Mouse (Mus musculus) olfactory bulb, adult 2 months (tissue): ENCODE data around the gene Ercc5. TPM values are rescaled to one million over a fixed set of nuclear protein-coding genes. Genes with fewer than 3 reads are reported as not detected.
A peak's percentile ranks its signal among the peaks of the same experiment; 100 is the strongest.

Experiments
- H3K27ac ChIP-seq: fragments of 200-500 bp; 2 replicates; pipeline ENCODE4 v1.5.1; 2012; ENCODE audit warnings: low read depth, low read length; ENCODE audit not compliant: insufficient read depth
- H3K4me1 ChIP-seq: fragments of 200-500 bp; 2 replicates; pipeline ENCODE4 v1.6.1; 2012; ENCODE audit warnings: low read length; ENCODE audit not compliant: control insufficient read depth, insufficient read depth
- H3K4me3 ChIP-seq: fragments of 200-500 bp; 2 replicates; pipeline ENCODE4 v1.5.1; 2012; ENCODE audit warnings: mild to moderate bottlenecking, low read depth, low read length, moderate library complexity; ENCODE audit not compliant: insufficient read depth
- CTCF ChIP-seq: fragments of 200-500 bp; IDR thresholded peaks from 2 replicates; pipeline ENCODE4 v1.5.1; 2012; ENCODE audit warnings: low read depth, mild to moderate bottlenecking, low read length, moderate library complexity; ENCODE audit not compliant: insufficient read depth
- POLR2A ChIP-seq: fragments of 200-500 bp; IDR thresholded peaks from 2 replicates; pipeline ENCODE4 v1.6.1; 2012; ENCODE audit warnings: mild to moderate bottlenecking, low read depth, low read length, moderate library complexity; ENCODE audit not compliant: insufficient read depth
- WGBS: fragments of 180-500 bp; shearing (Covaris S2); methylation state at CpG from one replicate; pipeline ENCODE4 v1.1.7; 2018; 5-methylcytosine and 5-hydroxymethylcytosine counted together
- polyA plus RNA-seq: library from polyadenylated mRNA; stranded (reverse); fragments of >200 nt; gene quantifications from 2 replicates; pipeline ENCODE4 v1.2.4, GENCODE M21; 2012; ENCODE audit warnings: low replicate concordance; ENCODE audit not compliant: missing spikeins, insufficient read depth, insufficient read length

The Ercc5 gene
- polyA plus RNA-seq, 1 experiment, result not detected

DNA sequence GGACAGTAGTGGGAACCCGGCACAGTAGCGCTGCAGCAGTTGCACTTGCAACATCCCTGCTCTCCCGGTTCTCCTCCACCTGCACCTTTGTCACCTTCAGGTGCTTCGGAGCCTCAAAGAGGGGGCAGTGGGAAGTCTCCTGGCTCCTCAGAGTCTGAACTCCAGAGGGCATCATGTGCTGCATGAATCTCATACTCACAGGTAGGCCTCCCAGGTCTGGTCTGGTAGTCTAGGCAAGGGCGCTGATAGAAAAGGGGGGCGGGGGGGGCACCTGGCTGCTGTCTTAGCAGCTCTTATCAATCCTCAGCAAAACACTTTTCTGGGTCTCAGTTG, 27.5 kb upstream of the Ercc5 start:
- Histone ChIP-seq H3K4me3 (peak overlapping the region; percentile 93), H3K4me1 (no peaks in the 10 kb centered on the region), H3K27ac (peak overlapping the region; percentile 29)
- TF ChIP-seq CTCF (no peak; the same call in 1 of the 2 replicates), POLR2A (no peak)
- WGBS, result 4% methylated on average over 6 of the region's 6 CpGs

DNA sequence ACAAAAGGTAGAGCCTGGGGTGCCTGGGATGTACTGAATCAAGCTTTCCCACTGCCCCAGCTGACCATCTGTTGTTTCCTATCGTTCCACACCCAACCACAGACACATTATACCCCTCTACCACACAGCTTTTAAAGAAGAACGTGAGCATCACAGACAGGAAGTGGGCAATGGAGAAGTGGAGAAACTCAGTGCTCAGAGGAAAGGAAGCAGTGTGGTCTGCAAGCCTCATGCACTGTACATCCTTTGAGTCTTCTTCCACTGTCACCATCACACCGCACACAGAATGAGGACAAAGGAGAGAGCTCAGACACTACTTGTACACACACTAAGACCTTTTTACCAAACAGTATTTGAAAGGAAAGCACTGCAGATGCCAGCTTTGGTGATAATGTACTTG, 25.3 kb upstream of the Ercc5 start:
- TF ChIP-seq POLR2A (no peak), CTCF (no peak)
- no peaks in the 10 kb centered on the region for H3K4me1 ChIP-seq
- H3K4me3 ChIP-seq, result no peak overlapping the region
- no peak overlapping the region for H3K27ac ChIP-seq
- 86% methylated on average over 3 of the region's 3 CpGs for WGBS

DNA sequence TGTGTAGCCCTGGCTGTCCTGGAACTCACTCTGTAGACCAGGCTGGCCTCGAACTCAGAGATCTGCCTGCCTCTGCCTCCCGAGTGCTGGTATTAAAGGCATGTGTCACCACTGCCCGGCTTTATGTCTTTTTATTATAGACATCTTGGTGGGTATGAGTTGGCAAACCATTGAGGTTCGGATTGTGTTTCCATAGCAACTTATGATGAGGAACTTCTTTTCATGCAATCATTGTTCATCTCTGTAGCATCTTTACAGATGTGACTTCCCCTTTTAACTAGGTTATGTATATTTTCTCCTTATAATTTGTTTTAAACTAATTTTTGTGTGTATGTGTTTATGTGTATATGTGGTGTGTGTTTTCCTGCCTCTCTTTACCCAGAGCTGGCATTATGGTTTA, 22.0 kb upstream of the Ercc5 start:
- H3K4me3 ChIP-seq, result no peak overlapping the region
- H3K4me1 ChIP-seq, result no peaks in the 10 kb centered on the region
- WGBS, result 95% methylated on average over 4 of the region's 4 CpGs
- TF ChIP-seq CTCF (no peak), POLR2A (no peak)
- H3K27ac ChIP-seq, result no peak overlapping the region

DNA sequence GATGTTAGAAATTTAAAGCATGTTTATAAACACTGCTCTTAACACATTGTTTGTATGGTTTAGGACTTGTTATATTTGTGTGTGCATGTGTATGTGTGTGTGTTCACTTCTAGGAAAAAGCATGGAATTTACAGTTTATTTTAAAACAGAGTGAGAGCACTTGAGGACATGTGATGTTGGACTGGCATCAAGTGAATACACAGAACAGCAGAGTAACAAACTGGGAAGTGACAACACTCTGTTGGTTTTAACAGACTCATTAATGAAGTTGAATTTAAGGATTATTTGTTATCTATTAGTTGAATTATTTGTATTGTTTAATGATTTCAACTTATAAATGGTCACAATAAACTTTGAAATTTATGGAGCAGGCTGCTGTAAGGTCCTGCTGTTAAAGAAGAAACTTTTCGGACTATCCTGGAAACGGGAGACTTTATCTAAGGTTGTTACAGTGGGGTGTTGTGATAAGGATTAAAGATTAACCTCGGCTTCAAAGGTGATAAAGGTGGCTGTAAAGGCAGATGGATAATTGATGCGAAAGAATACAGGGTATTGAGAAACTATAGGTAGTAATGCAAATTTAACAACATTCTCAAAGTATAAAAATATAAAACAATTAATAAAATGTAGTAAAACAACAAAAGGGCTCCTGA, 17.5 kb upstream of the Ercc5 start:
- WGBS, result 95% methylated on average over 4 of the region's 4 CpGs
- no peaks in the 10 kb centered on the region for H3K4me1 ChIP-seq
- no peak overlapping the region for H3K4me3 ChIP-seq
- no peak overlapping the region for H3K27ac ChIP-seq
- no peak for TF ChIP-seq POLR2A

DNA sequence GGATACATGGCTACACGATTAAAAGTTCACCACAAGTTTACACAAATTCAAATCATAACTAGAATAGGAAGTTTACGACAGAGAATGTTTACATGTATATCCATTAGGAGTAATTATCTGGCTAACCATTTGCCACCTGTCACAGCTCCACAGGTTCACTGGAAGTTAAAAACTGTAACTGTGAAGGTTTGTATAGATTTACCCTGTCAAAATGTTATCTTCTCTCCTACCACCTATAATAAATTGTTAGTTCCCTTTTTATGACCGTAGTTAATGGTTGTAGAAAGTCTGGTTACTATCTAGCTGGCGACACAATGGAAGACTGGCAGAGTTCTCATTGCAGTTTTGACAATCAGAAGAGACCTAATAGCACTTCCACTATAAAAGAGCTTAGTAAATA, 7.3 kb upstream of the Ercc5 start:
- no peak for TF ChIP-seq CTCF
- no peak for TF ChIP-seq POLR2A
- no peak overlapping the region for H3K27ac ChIP-seq
- no peak overlapping the region for H3K4me3 ChIP-seq
- H3K4me1 ChIP-seq, result no peaks in the 10 kb centered on the region
- 93% methylated on average over 4 of the region's 4 CpGs for WGBS

DNA sequence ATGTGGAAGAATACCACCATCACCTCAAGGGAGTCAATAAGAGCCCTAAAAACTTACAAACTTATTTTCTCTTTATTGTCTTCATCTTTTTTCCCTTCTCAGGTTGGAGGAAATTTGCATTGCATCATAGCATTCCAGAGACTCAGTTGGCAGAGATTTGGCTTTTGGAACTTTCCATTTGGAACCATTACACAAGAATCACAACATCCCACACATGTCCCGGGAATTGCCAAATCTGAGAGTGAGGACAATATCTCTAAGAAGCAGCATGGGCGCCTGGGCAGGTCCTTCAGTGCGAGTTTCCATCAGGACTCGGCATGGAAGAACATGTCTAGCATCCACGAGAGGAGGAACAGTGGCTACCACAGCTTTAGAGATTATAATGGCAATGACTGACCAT, 4.8 kb upstream of the Ercc5 start:
- no peak overlapping the region for H3K4me3 ChIP-seq
- 87% methylated on average over 5 of the region's 5 CpGs for WGBS
- no peak for TF ChIP-seq CTCF
- no peak for TF ChIP-seq POLR2A
- no peak overlapping the region for H3K27ac ChIP-seq
- no peaks in the 10 kb centered on the region for H3K4me1 ChIP-seq

DNA sequence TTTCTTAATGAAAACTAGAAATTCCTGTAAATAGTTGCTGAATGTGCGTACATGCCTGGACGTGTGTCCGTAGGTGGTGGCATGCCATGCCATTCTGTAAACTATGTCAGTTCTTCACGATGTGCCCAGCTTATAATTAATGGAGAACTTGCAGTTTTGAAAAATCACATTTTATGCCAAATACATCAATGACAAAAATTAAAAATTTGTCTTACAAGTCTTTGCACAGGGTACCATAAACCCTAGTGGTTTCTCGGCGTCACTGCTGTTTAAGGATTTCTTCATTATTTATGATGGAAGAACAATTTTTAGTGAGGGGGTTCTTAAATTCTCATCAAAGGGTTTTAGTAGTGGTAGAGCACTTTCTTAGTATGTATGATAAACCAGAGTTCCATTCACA, 1.2 kb downstream of the Ercc5 start:
- H3K27ac ChIP-seq, result no peak overlapping the region
- no peaks in the 10 kb centered on the region for H3K4me1 ChIP-seq
- TF ChIP-seq CTCF, result no peak
- no peak for TF ChIP-seq POLR2A
- H3K4me3 ChIP-seq, result no peak overlapping the region
- 8% methylated on average over 6 of the region's 6 CpGs for WGBS

DNA sequence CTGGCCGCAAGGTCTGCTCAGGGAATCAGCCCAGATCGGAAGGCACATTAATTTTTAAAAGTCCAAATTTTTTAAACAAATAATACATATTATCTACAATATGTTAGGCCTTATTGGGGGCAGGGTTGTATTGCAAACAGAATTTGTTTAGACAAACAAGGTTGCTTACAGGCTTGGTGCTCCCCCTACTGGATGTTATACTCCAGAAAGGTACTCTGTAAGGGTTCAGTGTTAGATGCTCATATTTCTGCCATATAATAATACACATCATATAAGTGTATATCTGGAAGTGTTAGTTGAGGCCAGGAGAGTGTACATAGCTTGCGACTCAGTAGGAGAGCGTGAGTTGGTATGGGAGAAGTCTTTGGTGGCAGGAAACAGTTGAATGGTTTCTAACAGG, 7.7 kb downstream of the Ercc5 start:
- no peaks in the 10 kb centered on the region; the same call in 1 of the 2 replicates for H3K4me1 ChIP-seq
- no peak overlapping the region for H3K27ac ChIP-seq
- no peak overlapping the region for H3K4me3 ChIP-seq
- WGBS, result 98% methylated on average over 4 of the region's 4 CpGs
- TF ChIP-seq POLR2A (no peak), CTCF (no peak)

DNA sequence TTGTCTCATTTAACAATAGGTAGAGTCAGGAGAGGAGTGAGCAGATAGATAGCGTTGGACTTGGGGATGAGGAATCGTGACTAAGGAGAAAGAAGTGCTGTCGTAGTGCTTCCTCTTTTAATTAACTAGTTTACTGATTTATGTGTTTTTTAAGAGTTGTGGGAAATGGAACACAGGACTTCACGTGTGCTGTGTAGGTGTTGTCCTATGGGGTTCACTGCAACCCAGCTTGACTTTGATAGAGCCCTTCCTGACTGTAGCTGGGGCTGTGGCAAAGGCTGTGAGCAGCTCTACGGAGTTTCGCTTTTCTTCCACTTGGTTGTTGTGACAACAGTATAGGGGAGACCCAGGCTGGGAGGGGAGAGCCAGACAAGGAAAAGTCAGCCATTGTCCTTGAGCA, 10.8 kb downstream of the Ercc5 start:
- TF ChIP-seq CTCF, result no peak
- no peak for TF ChIP-seq POLR2A
- Histone ChIP-seq H3K4me3 (no peak overlapping the region), H3K27ac (no peak overlapping the region), H3K4me1 (no peaks in the 10 kb centered on the region; the same call in 1 of the 2 replicates)
- 95% methylated on average over 6 of the region's 6 CpGs for WGBS

DNA sequence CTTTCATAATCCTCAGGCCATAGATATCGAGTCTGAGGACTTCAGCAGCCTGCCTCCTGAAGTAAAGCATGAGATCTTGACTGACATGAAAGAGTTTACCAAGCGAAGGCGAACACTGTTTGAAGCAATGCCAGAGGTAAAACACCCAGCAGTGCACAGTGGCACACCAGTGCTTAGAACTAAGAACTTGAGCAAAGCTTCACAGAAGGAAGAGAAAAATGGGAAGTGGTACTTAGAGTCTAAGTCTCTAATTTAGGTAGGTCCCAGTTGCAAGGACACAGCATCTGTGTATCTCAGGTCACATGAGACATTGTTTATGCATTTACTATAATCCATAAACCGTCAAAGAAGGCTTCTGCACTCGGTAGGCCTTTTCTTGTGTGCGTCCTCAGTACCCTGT, 14.3 kb downstream of the Ercc5 start:
- H3K4me1 ChIP-seq, result no peaks in the 10 kb centered on the region
- no peak overlapping the region for H3K27ac ChIP-seq
- 93% methylated on average over 6 of the region's 6 CpGs for WGBS
- no peak overlapping the region for H3K4me3 ChIP-seq
- TF ChIP-seq POLR2A (no peak), CTCF (no peak)
